Mouse (Mus musculus) MN1 (cell line): ENCODE measurements at regions not wholly inside any gene's neighbourhood (a gene's known extent, or its start where the extent isn't known, plus 50 kb on each side); places are given as distances from the start of the nearest gene placed in this dataset.
A peak's percentile ranks its signal among the peaks of the same experiment; 100 is the strongest.

Experiments
- DNase-seq: peaks from one replicate; pipeline ENCODE4 v3.0.0-alpha.2; 2016; ENCODE audit warnings: low spot score

DNA sequence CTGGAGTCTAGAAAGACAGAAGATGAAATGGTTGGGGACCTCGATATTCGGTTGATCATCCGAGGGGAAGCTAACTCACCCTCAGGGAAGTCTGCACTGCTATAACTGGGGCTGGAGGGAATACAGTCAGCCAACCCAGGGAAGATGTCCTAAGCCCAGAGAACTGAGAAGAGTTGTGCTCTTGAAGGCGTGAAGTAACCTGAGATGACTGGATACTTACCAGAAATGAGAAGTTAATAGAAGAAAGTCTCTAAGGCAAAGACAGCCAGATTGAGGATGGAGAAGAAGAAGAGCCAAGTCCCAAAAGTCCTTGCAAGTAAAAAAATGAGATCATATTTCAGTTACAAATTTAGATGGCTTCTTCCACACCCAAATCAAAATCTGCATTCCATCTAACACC is 146.5 kb upstream of the Usp24 start:
- DNase-seq = no peak

GRCm38 (mm10) chr4:106170731-106171130 is 145.3 kb upstream of the Usp24 start:
- DNase-seq = no peak

DNA sequence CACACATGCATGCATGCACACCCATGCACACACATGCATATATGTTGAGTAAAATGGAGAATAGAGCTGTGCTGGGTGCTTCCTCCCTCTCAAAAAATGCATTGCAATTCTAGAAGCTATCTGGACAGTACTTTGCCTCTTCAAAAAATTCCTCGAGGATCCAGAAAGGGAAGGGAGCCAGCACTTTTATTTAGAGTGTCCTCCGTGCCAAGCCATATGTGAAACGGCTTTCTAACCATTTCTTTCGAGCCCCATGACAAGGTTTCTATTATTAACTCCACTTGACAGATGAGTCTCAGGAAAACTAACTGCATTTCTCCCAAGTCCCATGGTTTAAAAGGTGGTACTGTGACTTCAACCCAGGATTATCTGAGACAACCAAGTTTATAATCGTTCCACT is 140.7 kb upstream of the Usp24 start:
- DNase-seq = no peak

GRCm38 (mm10) chr4:106185745-106186501 is 130.1 kb upstream of the Usp24 start:
- DNase-seq = no peak

DNA sequence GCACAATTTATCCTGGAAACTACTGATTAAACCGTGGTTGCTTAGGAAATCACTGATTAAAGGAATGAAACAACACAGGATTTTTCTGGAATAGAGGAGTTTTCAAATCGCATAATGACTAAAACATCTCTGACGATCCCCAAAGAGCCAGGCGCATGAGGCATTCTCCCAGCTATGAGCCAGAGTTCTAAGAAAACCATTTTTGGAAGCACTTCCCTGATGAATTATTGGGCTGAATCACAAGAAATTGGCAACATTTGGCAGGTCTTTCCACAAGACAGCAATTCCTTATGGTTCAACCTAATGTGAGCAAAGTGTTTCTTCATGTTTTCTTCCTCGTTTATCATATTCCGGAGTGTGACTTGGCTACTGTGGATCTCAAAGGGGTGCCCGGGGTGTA is 129.3 kb upstream of the Usp24 start:
- no peak for DNase-seq

DNA sequence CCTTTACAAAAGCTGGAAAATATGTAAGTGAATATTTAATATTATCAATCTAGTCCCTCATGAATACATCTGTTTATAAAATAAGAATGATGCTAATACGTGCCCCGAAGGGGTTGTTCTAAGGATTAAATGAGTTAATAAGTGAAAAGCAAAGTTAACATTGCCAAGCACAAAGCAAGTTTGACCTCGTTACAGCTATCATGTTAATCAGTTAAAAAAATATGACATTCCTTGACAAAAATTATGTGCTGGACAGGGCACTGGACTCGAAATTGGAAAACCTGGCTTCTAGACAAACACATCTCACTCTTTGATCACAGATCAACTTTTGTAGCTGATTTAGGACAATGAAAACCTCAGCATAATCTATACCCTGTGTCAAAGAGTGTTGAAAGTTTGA is 125.8 kb upstream of the Usp24 start:
- DNase-seq = no peak

DNA sequence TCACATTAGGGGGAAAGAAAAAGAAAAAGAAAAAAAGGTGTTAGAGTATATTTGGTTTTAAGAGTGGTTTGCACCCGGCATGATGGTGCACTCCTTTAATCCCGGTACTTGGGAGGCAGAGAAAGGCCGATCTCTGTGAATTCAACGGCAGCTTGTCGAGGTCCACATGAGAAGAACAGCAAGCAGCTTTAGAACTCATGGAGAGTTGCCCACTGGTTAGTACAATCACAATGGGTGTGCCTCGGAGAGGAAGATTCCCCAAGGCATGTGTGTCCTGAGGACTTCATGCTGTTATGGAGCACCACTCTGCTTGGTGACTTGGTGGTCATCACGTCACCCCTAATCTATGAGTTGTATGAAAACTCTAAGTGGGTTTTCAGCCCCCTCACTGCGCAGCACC is 124.7 kb upstream of the Usp24 start:
- DNase-seq = no peak

DNA sequence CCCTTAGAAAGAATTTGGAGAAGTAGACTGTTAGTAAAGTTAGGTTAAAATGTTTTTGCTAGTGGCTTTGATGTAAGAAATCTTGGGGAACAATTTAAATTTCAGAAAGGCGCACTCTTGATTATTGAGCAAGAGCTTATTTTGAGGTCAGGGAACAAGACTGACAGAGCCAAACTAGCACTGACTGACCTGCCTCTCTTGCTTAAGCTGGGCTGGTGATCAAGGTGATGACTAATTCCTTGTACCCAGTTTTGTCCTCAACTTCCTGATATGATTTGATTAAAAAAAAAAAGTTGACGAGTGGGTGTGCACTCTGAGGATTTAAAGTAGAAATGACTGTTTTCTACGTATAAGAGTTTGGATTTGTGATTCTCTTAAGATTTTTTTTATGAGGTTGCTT is 124.2 kb upstream of the Usp24 start:
- DNase-seq = no peak

- DNase-seq = no peak
Measured at GRCm38 (mm10) chr4:106193204-106193945, 122.6 kb upstream of the Usp24 start.

GRCm38 (mm10) chr4:106195497-106196166 is 120.4 kb upstream of the Usp24 start:
- no peak for DNase-seq

GRCm38 (mm10) chr4:106199833-106200232 is 116.2 kb upstream of the Usp24 start:
- no peak for DNase-seq

GRCm38 (mm10) chr4:106200241-106200640 is 115.8 kb upstream of the Usp24 start:
- no peak for DNase-seq

- no peak for DNase-seq
Measured at GRCm38 (mm10) chr4:106202554-106202953, 113.5 kb upstream of the Usp24 start.

- DNase-seq = no peak
Measured at GRCm38 (mm10) chr4:106205200-106205599, 110.8 kb upstream of the Usp24 start.

DNA sequence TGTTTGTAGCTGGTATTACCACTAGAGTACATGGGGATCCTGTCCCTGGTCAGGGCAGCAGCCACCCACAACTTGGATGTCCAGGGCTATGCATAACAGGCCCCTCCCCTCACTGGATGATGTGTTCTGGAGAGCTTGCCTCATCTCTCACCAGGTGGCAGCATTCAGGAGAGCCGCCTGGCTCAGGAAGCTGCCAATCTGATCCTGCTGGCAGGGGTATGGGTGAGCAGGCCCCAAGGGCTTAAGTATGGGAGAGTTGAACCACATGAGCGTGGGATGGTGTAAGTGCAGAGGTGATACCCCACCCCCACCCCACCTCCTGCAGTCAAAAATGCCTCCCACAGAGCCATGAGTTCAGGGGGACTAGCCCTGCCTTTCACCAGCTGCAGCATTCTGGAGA is 110.0 kb upstream of the Usp24 start:
- DNase-seq = no peak

DNA sequence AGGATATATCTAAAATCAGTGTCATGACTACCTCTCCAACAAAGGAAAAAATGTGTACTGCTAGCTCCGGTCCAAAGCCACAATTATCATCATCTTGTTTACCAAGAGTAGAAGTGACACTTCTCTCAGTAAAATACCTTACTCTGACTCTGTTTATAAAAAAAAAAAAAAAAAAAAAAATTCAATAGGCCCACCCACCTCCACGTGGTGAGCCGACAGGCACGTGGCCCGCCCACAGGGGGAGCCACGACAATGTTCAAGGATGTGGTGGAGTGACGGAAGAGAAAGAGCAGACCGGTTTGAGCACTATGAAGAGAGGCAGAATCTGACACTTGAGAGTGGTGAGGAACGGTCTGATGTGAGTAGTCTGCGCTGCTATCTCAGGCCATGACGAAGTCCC is 106.5 kb upstream of the Usp24 start:
- DNase-seq = no peak

GRCm38 (mm10) chr4:106209975-106210374 is 106.0 kb upstream of the Usp24 start:
- no peak for DNase-seq

DNA sequence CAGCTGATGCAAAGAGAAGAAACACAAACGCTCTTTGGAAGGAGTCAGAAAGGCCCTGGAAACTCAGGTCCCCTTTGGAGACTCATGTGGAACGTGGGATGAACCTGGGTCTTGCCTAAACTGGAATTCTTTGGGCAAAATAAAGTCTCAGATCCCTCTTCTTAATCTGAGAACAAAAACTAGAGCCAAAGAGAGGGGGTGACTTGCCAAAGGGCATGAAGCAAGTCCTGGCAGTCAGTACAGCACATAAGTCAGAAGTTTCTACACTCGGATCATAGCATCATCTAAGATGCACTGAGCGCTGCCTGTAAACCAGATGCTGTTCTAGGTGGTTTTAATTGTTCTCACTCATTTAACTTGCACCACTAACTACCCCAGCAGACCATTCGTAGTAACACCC is 101.8 kb upstream of the Usp24 start:
- no peak for DNase-seq

DNA sequence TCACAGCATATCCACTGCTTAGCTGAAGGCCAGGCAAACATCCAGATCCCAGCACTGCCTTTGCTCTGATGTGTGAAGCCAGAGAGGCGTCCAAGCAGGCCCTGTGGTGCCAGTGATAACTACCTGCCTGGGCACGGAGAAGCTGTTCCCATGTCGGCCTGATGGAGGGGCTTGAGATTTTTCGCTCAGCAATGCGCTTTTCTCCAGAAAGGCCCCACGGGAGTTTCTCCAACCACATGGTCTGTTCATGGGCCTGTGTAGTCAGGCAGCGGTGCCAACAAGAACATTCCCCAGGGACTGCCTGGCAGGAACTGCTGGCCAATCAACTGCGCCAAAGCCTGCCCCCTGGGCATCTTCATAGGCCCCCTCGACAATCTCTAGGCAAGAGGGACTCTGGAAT is 95.4 kb upstream of the Usp24 start:
- DNase-seq = no peak

- DNase-seq = no peak
Measured at GRCm38 (mm10) chr4:106225184-106225862, 90.7 kb upstream of the Usp24 start.

- DNase-seq = no peak
Measured at GRCm38 (mm10) chr4:106227428-106227827, 88.6 kb upstream of the Usp24 start.

- DNase-seq = peak; percentile 10
Measured at GRCm38 (mm10) chr4:106228534-106228933, 87.5 kb upstream of the Usp24 start.

DNA sequence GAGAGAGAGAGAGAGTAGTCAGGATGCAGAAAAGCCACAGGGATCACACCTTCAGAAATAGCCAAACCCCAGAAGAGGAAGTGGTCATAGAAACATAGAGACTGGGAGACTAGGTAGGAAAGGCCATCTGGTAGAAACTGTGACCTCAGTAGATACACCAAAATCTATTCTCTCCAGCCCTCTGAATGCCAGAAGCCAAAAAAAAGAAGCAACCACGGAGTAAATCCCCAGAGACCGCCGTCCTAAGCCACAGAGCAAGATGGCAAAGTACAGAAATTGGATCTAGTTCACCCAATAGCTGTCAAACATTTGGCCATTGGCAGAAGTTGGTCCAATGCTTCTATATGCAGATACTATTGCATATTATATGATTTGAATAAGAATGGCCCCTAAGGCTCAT is 86.5 kb upstream of the Usp24 start:
- DNase-seq = no peak
